Mouse (Mus musculus) erythroblast, embryonic 14.5 days (primary cell): ENCODE measurements around the gene Tsfm.

ENCODE experiments used
- GATA1 ChIP-seq: IDR thresholded peaks from 2 replicates; pipeline ENCODE4 v1.6.1; 2012; ENCODE audit warnings: low read length, inconsistent platforms, mixed read lengths
- TAL1 ChIP-seq: IDR thresholded peaks from 3 replicates; pipeline ENCODE4 v1.6.1; 2012; ENCODE audit warnings: low read length, inconsistent platforms, mixed read lengths

GRCm38 (mm10) chr10:127075651-127076050 is 45.0 kb upstream of the Tsfm start:
- no peak for TF ChIP-seq GATA1
- no peak for TF ChIP-seq TAL1
